Mouse (Mus musculus) liver, embryonic 16.5 days (tissue): ENCODE measurements around the gene Glp1r. TPM values are rescaled to one million over a fixed set of nuclear protein-coding genes. Genes with fewer than 3 reads are reported as not detected.

Experiments used
- ATAC-seq: fragments of 200-750 bp; cut with Nextera tagmentation; 2 replicates; pipeline ENCODE4 v1.8.0; 2017; ENCODE audit warnings: low read depth, mild to moderate bottlenecking, moderate number of reproducible peaks, moderate library complexity
- H3K27ac ChIP-seq: fragments of 300-500 bp; sonication (generic); 2 replicates; pipeline ENCODE4 v1.5.1; 2014; ENCODE audit warnings: mild to moderate bottlenecking, low read length
- H3K27me3 ChIP-seq: fragments of 300-500 bp; sonication (generic); 2 replicates; pipeline ENCODE4 v1.6.1; 2014; ENCODE audit warnings: low read depth, low read length, mixed read lengths; ENCODE audit not compliant: control insufficient read depth, insufficient read depth
- H3K36me3 ChIP-seq: fragments of 300-500 bp; sonication (generic); 2 replicates; pipeline ENCODE4 v1.6.1; 2014; ENCODE audit warnings: mild to moderate bottlenecking; ENCODE audit not compliant: control insufficient read depth, insufficient read depth
- H3K4me1 ChIP-seq: fragments of 300-500 bp; sonication (generic); 2 replicates; pipeline ENCODE4 v1.6.1; 2014; ENCODE audit warnings: low read depth, low read length, mixed read lengths; ENCODE audit not compliant: control insufficient read depth
- H3K4me2 ChIP-seq: fragments of 300-500 bp; sonication (generic); 2 replicates; pipeline ENCODE4 v1.6.1; 2014; ENCODE audit warnings: low read depth, low read length, mixed read lengths
- H3K4me3 ChIP-seq: fragments of 300-500 bp; sonication (generic); 2 replicates; pipeline ENCODE4 v1.5.1; 2014; ENCODE audit warnings: low read depth, mild to moderate bottlenecking, low read length
- H3K9ac ChIP-seq: fragments of 300-500 bp; sonication (generic); 2 replicates; pipeline ENCODE4 v1.6.1; 2014; ENCODE audit warnings: low read depth, low read length
- H3K9me3 ChIP-seq: fragments of 300-500 bp; sonication (generic); replicated peaks from 2 replicates; pipeline ENCODE4 v1.6.1; 2016; ENCODE audit warnings: low read length; ENCODE audit not compliant: control insufficient read depth
- WGBS: fragments of 180-500 bp; shearing (Covaris S2); extraction: QIAGEN DNeasy Blood & Tissue Kit; methylation state at CpG from one replicate; pipeline ENCODE4 v1.1.7; 2014; ENCODE audit not compliant: insufficient replicate concordance; 5-methylcytosine and 5-hydroxymethylcytosine counted together
- polyA plus RNA-seq: library from polyadenylated mRNA; unstranded; fragments of >200 nt; fragmentation: Nextera tagmentation; extraction: Ambion mirVana; gene quantifications from 2 replicates; pipeline ENCODE4 v1.2.1, GENCODE M21; 2015

The Glp1r gene
- polyA plus RNA-seq: not detected in 2 replicates

GRCm38 (mm10) chr17:30901627-30902026 is at the start of gene Glp1r:
Glp1r (plus strand) TSS chr17:30901817.
- H3K9ac ChIP-seq: no peak within 1 kb of the TSS
- peaks cover 31% of the 10 kb centered on the region for H3K27me3 ChIP-seq
- peak within 1 kb of the TSS; percentile 49 for H3K4me2 ChIP-seq
- peak within 1 kb of the TSS; percentile 38 for H3K4me3 ChIP-seq
- H3K36me3 ChIP-seq: no peaks in the 10 kb centered on the region
- H3K9me3 ChIP-seq: no peaks in the 10 kb centered on the region
- H3K27ac ChIP-seq: no peak within 1 kb of the TSS
- WGBS: 2% methylated on average over 37 of the region's 37 CpGs
- ATAC-seq: no peak
- no peaks in the 10 kb centered on the region; the same call in 1 of the 2 replicates for H3K4me1 ChIP-seq

GRCm38 (mm10) chr17:30852345-30852744 is 49.3 kb upstream of the Glp1r start:
- H3K9ac ChIP-seq: no peak overlapping the region
- no peak overlapping the region for H3K27ac ChIP-seq
- no peaks in the 10 kb centered on the region for H3K4me1 ChIP-seq
- no peak overlapping the region for H3K4me3 ChIP-seq
- H3K9me3 ChIP-seq: no peaks in the 10 kb centered on the region
- no peaks in the 10 kb centered on the region for H3K36me3 ChIP-seq
- H3K4me2 ChIP-seq: no peak overlapping the region
- no peak for ATAC-seq
- no peaks in the 10 kb centered on the region for H3K27me3 ChIP-seq

GRCm38 (mm10) chr17:30857347-30857746 is 44.3 kb upstream of the Glp1r start:
- Histone ChIP-seq H3K36me3 (no peaks in the 10 kb centered on the region), H3K4me3 (no peak overlapping the region), H3K4me2 (no peak overlapping the region), H3K9me3 (no peaks in the 10 kb centered on the region), H3K9ac (no peak overlapping the region), H3K27me3 (no peaks in the 10 kb centered on the region), H3K4me1 (no peaks in the 10 kb centered on the region), H3K27ac (no peak overlapping the region)
- no peak for ATAC-seq
- WGBS: 62% methylated on average over 5 of the region's 5 CpGs

GRCm38 (mm10) chr17:30858586-30859259 is 42.9 kb upstream of the Glp1r start:
- ATAC-seq: no peak
- 33% methylated on average over 11 of the region's 11 CpGs for WGBS
- H3K4me2 ChIP-seq: no peak overlapping the region
- no peaks in the 10 kb centered on the region for H3K9me3 ChIP-seq
- H3K9ac ChIP-seq: no peak overlapping the region
- H3K36me3 ChIP-seq: no peaks in the 10 kb centered on the region
- H3K27ac ChIP-seq: no peak overlapping the region
- no peaks in the 10 kb centered on the region for H3K4me1 ChIP-seq
- H3K27me3 ChIP-seq: no peaks in the 10 kb centered on the region
- no peak overlapping the region for H3K4me3 ChIP-seq

GRCm38 (mm10) chr17:30859989-30860585 is 41.5 kb upstream of the Glp1r start:
- H3K27me3 ChIP-seq: no peaks in the 10 kb centered on the region
- WGBS: 69% methylated on average over 10 of the region's 10 CpGs
- H3K4me1 ChIP-seq: no peaks in the 10 kb centered on the region
- no peak overlapping the region for H3K4me2 ChIP-seq
- no peak overlapping the region for H3K9ac ChIP-seq
- H3K27ac ChIP-seq: no peak overlapping the region
- ATAC-seq: no peak
- no peaks in the 10 kb centered on the region for H3K36me3 ChIP-seq
- no peak overlapping the region for H3K4me3 ChIP-seq
- H3K9me3 ChIP-seq: no peaks in the 10 kb centered on the region

- Histone ChIP-seq H3K4me2 (no peak overlapping the region), H3K9me3 (no peaks in the 10 kb centered on the region), H3K4me1 (no peaks in the 10 kb centered on the region), H3K4me3 (no peak overlapping the region), H3K27ac (no peak overlapping the region), H3K36me3 (no peaks in the 10 kb centered on the region), H3K27me3 (no peaks in the 10 kb centered on the region), H3K9ac (no peak overlapping the region)
- 45% methylated on average over 7 of the region's 7 CpGs for WGBS
- ATAC-seq: no peak
Observed at GRCm38 (mm10) chr17:30860606-30861005, 41.0 kb upstream of the Glp1r start.

GRCm38 (mm10) chr17:30866281-30866680 is 35.3 kb upstream of the Glp1r start:
- Histone ChIP-seq H3K27ac (no peak overlapping the region), H3K9ac (no peak overlapping the region), H3K4me1 (no peaks in the 10 kb centered on the region), H3K36me3 (no peaks in the 10 kb centered on the region), H3K27me3 (no peaks in the 10 kb centered on the region), H3K4me2 (no peak overlapping the region), H3K9me3 (no peaks in the 10 kb centered on the region), H3K4me3 (no peak overlapping the region)
- no peak for ATAC-seq
- WGBS: 62% methylated on average over 8 of the region's 8 CpGs

GRCm38 (mm10) chr17:30866966-30867365 is 34.7 kb upstream of the Glp1r start:
- WGBS: 69% methylated on average over 9 of the region's 9 CpGs
- ATAC-seq: no peak

GRCm38 (mm10) chr17:30871040-30871439 is 30.6 kb upstream of the Glp1r start:
- WGBS: 33% methylated on average over 10 of the region's 10 CpGs
- no peak overlapping the region for H3K9ac ChIP-seq

More at GRCm38 (mm10) chr17:30866966-30867365, 34.7 kb upstream of the Glp1r start:
- H3K27ac ChIP-seq: no peak overlapping the region
- H3K36me3 ChIP-seq: no peaks in the 10 kb centered on the region
- no peak overlapping the region for H3K4me3 ChIP-seq
- H3K9ac ChIP-seq: no peak overlapping the region
- H3K9me3 ChIP-seq: no peaks in the 10 kb centered on the region
- H3K27me3 ChIP-seq: no peaks in the 10 kb centered on the region
- H3K4me1 ChIP-seq: no peaks in the 10 kb centered on the region
- no peak overlapping the region for H3K4me2 ChIP-seq

More at GRCm38 (mm10) chr17:30871040-30871439, 30.6 kb upstream of the Glp1r start:
- no peaks in the 10 kb centered on the region for H3K36me3 ChIP-seq
- no peaks in the 10 kb centered on the region for H3K27me3 ChIP-seq
- H3K4me1 ChIP-seq: no peaks in the 10 kb centered on the region
- H3K27ac ChIP-seq: no peak overlapping the region
- H3K9me3 ChIP-seq: no peaks in the 10 kb centered on the region
- no peak for ATAC-seq
- H3K4me2 ChIP-seq: no peak overlapping the region
- no peak overlapping the region for H3K4me3 ChIP-seq
